8 mouse cellular contexts compared by ENCODE assay signal in genomic region chrX:105079615-105080092, GRCm38 (mm10). TPM values are rescaled to one million over a fixed set of nuclear protein-coding genes. Genes with fewer than 3 reads are reported as not detected.
DNase-seq lines count a peak whose midpoint lies in the region; ATAC-seq and TF ChIP-seq lines count a peak whose summit lies in the region.

TSS of gene Pbdc1 (plus strand) at chrX:105079756.

- no peaks in the 10 kb centered on the region for H3K27me3 ChIP-seq in forebrain, embryonic 14.5 days (replicated peaks; ENCODE audit: control insufficient read depth, insufficient read depth, low read length)
- H3K27me3 ChIP-seq in liver, embryonic 16.5 days (ENCODE audit: control insufficient read depth, insufficient read depth, low read depth, low read length) = no peaks in the 10 kb centered on the region
- no peaks in the 10 kb centered on the region for H3K27me3 ChIP-seq in neural tube, embryonic 12.5 days (replicated peaks)
- no peaks in the 10 kb centered on the region for H3K27me3 ChIP-seq in stomach, postnatal 0 days (ENCODE audit: control insufficient read depth, insufficient read depth, low read length)

- 3% methylated on average over 35 of the region's 35 CpGs for WGBS in forebrain, embryonic 14.5 days
- 1% methylated on average over 35 of the region's 35 CpGs for WGBS in large intestine, adult 2 months
- 5% methylated on average over 35 of the region's 35 CpGs for WGBS in liver, embryonic 16.5 days (ENCODE audit: insufficient replicate concordance)
- WGBS in neural tube, embryonic 12.5 days = 5% methylated on average over 35 of the region's 35 CpGs
- WGBS in stomach, postnatal 0 days = 1% methylated on average over 35 of the region's 35 CpGs

- TF ChIP-seq CTCF in stomach, postnatal 0 days (IDR thresholded peaks at IDR 0.05; ENCODE audit: low read depth) = no peak; the same call in 1 of the 2 replicates

- no peaks in the 10 kb centered on the region for H3K9me3 ChIP-seq in forebrain, embryonic 14.5 days (replicated peaks; ENCODE audit: control insufficient read depth, low read length)
- no peaks in the 10 kb centered on the region for H3K9me3 ChIP-seq in liver, embryonic 16.5 days (replicated peaks; ENCODE audit: control insufficient read depth, low read length)
- H3K9me3 ChIP-seq in neural tube, embryonic 12.5 days = no peaks in the 10 kb centered on the region
- no peaks in the 10 kb centered on the region for H3K9me3 ChIP-seq in stomach, postnatal 0 days (ENCODE audit: control insufficient read depth, low read length)

- peak; percentile 100 for ATAC-seq in forebrain, embryonic 14.5 days
- ATAC-seq in liver, embryonic 16.5 days (ENCODE audit: low read depth) = peak; percentile 98
- ATAC-seq in neural tube, embryonic 12.5 days (ENCODE audit: low FRiP score, low read depth) = peak; percentile 99
- peak; percentile 99 for ATAC-seq in stomach, postnatal 0 days (ENCODE audit: low FRiP score, low TSS enrichment)

- peak; percentile 92 for DNase-seq in ES-CJ7 (ENCODE audit: low read depth, low spot score)
- peak; percentile 91 for DNase-seq in cerebellum, adult 11 months
- DNase-seq in forebrain, embryonic 14.5 days (ENCODE audit: low spot score) = peak; percentile 97
- peak; percentile 86 to 95 for DNase-seq in heart, postnatal 14 days
- DNase-seq in large intestine, adult 2 months (ENCODE audit: low read depth, low spot score) = peak; percentile 57
- peak; percentile 90 for DNase-seq in stomach, postnatal 0 days (ENCODE audit: low spot score)

- TF ChIP-seq EP300 in stomach, postnatal 0 days (optimal IDR thresholded peaks at IDR 0.05) = no peak

- peak within 1 kb of the TSS; percentile 49 for H3K4me3 ChIP-seq in forebrain, embryonic 14.5 days (ENCODE audit: low read depth, low read length)
- peak within 1 kb of the TSS; percentile 78 for H3K4me3 ChIP-seq in liver, embryonic 16.5 days (ENCODE audit: low read depth, low read length)
- H3K4me3 ChIP-seq in neural tube, embryonic 12.5 days = peak within 1 kb of the TSS; percentile 43
- H3K4me3 ChIP-seq in stomach, postnatal 0 days (ENCODE audit: low read depth, low read length) = peak within 1 kb of the TSS; percentile 53

- 0 out of 2 replicates have a peak, but pooled peaks cover 8% of the 10 kb centered on the region for H3K36me3 ChIP-seq in forebrain, embryonic 14.5 days (ENCODE audit: control insufficient read depth, insufficient read depth, low read length)
- no peaks in the 10 kb centered on the region for H3K36me3 ChIP-seq in liver, embryonic 16.5 days (ENCODE audit: control insufficient read depth, insufficient read depth)
- no peaks in the 10 kb centered on the region; the same call in 1 of the 2 replicates for H3K36me3 ChIP-seq in neural tube, embryonic 12.5 days
- no peaks in the 10 kb centered on the region for H3K36me3 ChIP-seq in stomach, postnatal 0 days (ENCODE audit: control insufficient read depth, insufficient read depth, low read length)

- intact Hi-C loops in heart, postnatal 14 days (cut with DNase I) = no loop called here

- H3K4me1 ChIP-seq in forebrain, embryonic 14.5 days (ENCODE audit: control insufficient read depth, insufficient read depth, low read length) = no peaks in the 10 kb centered on the region
- peaks cover 3% of the 10 kb centered on the region for H3K4me1 ChIP-seq in liver, embryonic 16.5 days (ENCODE audit: control insufficient read depth, low read depth, low read length)
- H3K4me1 ChIP-seq in neural tube, embryonic 12.5 days = peaks cover 3% of the 10 kb centered on the region; the same call in 1 of the 2 replicates
- H3K4me1 ChIP-seq in stomach, postnatal 0 days (replicated peaks; ENCODE audit: control insufficient read depth, insufficient read depth) = no peaks in the 10 kb centered on the region

- no peak within 1 kb of the TSS for H3K27ac ChIP-seq in forebrain, embryonic 14.5 days (ENCODE audit: low read depth, low read length)
- H3K27ac ChIP-seq in liver, embryonic 16.5 days (ENCODE audit: low read length) = peak within 1 kb of the TSS; percentile 50; the same call in 1 of the 2 replicates
- no peak within 1 kb of the TSS for H3K27ac ChIP-seq in neural tube, embryonic 12.5 days
- H3K27ac ChIP-seq in stomach, postnatal 0 days (replicated peaks) = 0 out of 2 replicates have a peak within 1 kb of the TSS, but pooled peaks have one; percentile 8

- peak within 1 kb of the TSS; percentile 61 for H3K4me2 ChIP-seq in forebrain, embryonic 14.5 days (ENCODE audit: low read length)
- peak within 1 kb of the TSS; percentile 67 for H3K4me2 ChIP-seq in liver, embryonic 16.5 days (ENCODE audit: low read depth, low read length)
- H3K4me2 ChIP-seq in neural tube, embryonic 12.5 days (replicated peaks) = peak within 1 kb of the TSS; percentile 63
- H3K4me2 ChIP-seq in stomach, postnatal 0 days (replicated peaks; ENCODE audit: low read depth) = peak within 1 kb of the TSS; percentile 58

- peak within 1 kb of the TSS; percentile 56 for H3K9ac ChIP-seq in forebrain, embryonic 14.5 days (ENCODE audit: low read length)
- peak within 1 kb of the TSS; percentile 64 for H3K9ac ChIP-seq in liver, embryonic 16.5 days (ENCODE audit: low read depth, low read length)
- H3K9ac ChIP-seq in neural tube, embryonic 12.5 days = peak within 1 kb of the TSS; percentile 38; the same call in 1 of the 2 replicates
- peak within 1 kb of the TSS; percentile 51 for H3K9ac ChIP-seq in stomach, postnatal 0 days (ENCODE audit: low read length)

RNA-seq across cellular contexts. Expression of gene Pbdc1, which starts in this region (rescaled TPM):
- polyA plus RNA-seq in forebrain, embryonic 14.5 days (2014; fragmentation: Nextera tagmentation; extraction: Ambion mirVana) = 34.8 and 36.4 TPM in 2 replicates
- 1 to 10 TPM; 7.1 to 7.3 TPM for total RNA-seq in heart, postnatal 14 days (2021)
- polyA plus RNA-seq in large intestine, adult 2 months (2012; rRNA removed) = 9.8 and 12.7 TPM in 2 replicates
- 28.3 and 28.4 TPM in 2 replicates for polyA plus RNA-seq in liver, embryonic 16.5 days (2015; fragmentation: Nextera tagmentation; extraction: Ambion mirVana)
- 46.3 and 48.0 TPM in 2 replicates for polyA plus RNA-seq in neural tube, embryonic 12.5 days (2016; fragmentation: Nextera tagmentation; extraction: Ambion mirVana)
- polyA plus RNA-seq in stomach, postnatal 0 days (2015; fragmentation: Nextera tagmentation; extraction: Ambion mirVana) = 35.8 and 40.3 TPM in 2 replicates

Comparison
In these comparisons a context has a peak if more than half of its experiments do, and no peak if none do; other contexts are left out.
1. H3K27ac ChIP-seq: peak in liver, embryonic 16.5 days (single experiment) and stomach, postnatal 0 days (single experiment); none in forebrain, embryonic 14.5 days (single experiment) and neural tube, embryonic 12.5 days (single experiment).
2. Peak in every context shown above with its lines, with median percentiles within 50 percentile points of each other: DNase-seq, ATAC-seq, H3K4me2 ChIP-seq, H3K4me3 ChIP-seq and H3K9ac ChIP-seq.